Comparison of ENCODE assay signal across 22 mouse cellular contexts in genomic region chr11:116019360-116019791, GRCm38 (mm10). TPM values are rescaled to one million over a fixed set of nuclear protein-coding genes. Genes with fewer than 3 reads are reported as not detected.
A peak's percentile ranks its signal among the peaks of the same experiment; 100 is the strongest.
DNase-seq lines count a peak whose midpoint lies in the region; ATAC-seq and TF ChIP-seq lines count a peak whose summit lies in the region.
"Had no signal": no experiment of that assay in that cellular context is flagged by ENCODE, and none has a peak within 500 bp of the region (broad histone marks: within the 10 kb centered on the region; RNA-seq: fewer than 3 reads in every experiment).

No protein-coding gene starts in this region.

- ATAC-seq in intestine, embryonic 15.5 days, result no peak
- ATAC-seq in intestine, embryonic 16.5 days, result no peak
- ATAC-seq: CD4-positive, CD25-positive, alpha-beta regulatory T cell, adult 4 months; midbrain, embryonic 15.5 days had no signal

- H3K4me2 ChIP-seq in intestine, embryonic 15.5 days (replicated peaks), result no peak overlapping the region
- H3K4me2 ChIP-seq in intestine, embryonic 16.5 days (ENCODE audit: low read depth, low read length), result no peak overlapping the region
- H3K4me2 ChIP-seq in myocyte (ENCODE audit: low read depth), result no peak overlapping the region
- H3K4me2 ChIP-seq: hindbrain, embryonic 14.5 days; midbrain, embryonic 15.5 days had no signal

- no peaks in the 10 kb centered on the region for H3K9me3 ChIP-seq in intestine, embryonic 15.5 days
- no peaks in the 10 kb centered on the region for H3K9me3 ChIP-seq in intestine, embryonic 16.5 days (ENCODE audit: control insufficient read depth, low read length)
- no peaks in the 10 kb centered on the region for H3K9me3 ChIP-seq in MEL (replicated peaks; ENCODE audit: insufficient read depth, low read length)
- no peaks in the 10 kb centered on the region for H3K9me3 ChIP-seq in limb, embryonic 10.5 days (replicated peaks)
- H3K9me3 ChIP-seq: G1E; midbrain, embryonic 15.5 days had no signal

- H3K4me1 ChIP-seq in intestine, embryonic 15.5 days (replicated peaks), result 0 out of 2 replicates have a peak, but pooled peaks cover 3% of the 10 kb centered on the region
- 0 out of 2 replicates have a peak, but pooled peaks cover 3% of the 10 kb centered on the region for H3K4me1 ChIP-seq in intestine, embryonic 16.5 days (ENCODE audit: control insufficient read depth, insufficient read depth, low read length)
- H3K4me1 ChIP-seq in MEL (ENCODE audit: control insufficient read depth in 1 of 2, insufficient read depth in 2 of 2, low read length in 2 of 2), result no peaks in the 10 kb centered on the region
- peaks cover 13% of the 10 kb centered on the region for H3K4me1 ChIP-seq in limb, embryonic 10.5 days

- DNase-seq in B cell, adult 2 months, result peak; percentile 47 to 56
- DNase-seq in MEL (ENCODE audit: low read depth, low spot score), result peak; percentile 66
- DNase-seq in thymus, postnatal 4 days, result no peak
- no peak for DNase-seq in limb, embryonic 10.5 days (ENCODE audit: low spot score)
- DNase-seq in frontal cortex, adult 2 months (ENCODE audit: extremely low spot score in 1 of 2, low spot score in 1 of 2), result no peak
- DNase-seq: cerebellum, adult 18-20 months; cerebellum, postnatal 36 days; heart, adult 18-20 months; kidney, postnatal 14 days; layer of hippocampus, postnatal 36 days; liver; lung, postnatal 14 days; right cerebral cortex, adult 18-20 months; thymus, postnatal 36 days had no signal

- WGBS in intestine, embryonic 15.5 days, result 56% methylated on average over 1 of the region's 1 CpGs
- WGBS in intestine, embryonic 16.5 days, result 43% methylated on average over 1 of the region's 1 CpGs
- WGBS in limb, embryonic 10.5 days, result 68% methylated on average over 1 of the region's 1 CpGs

- peaks cover 4% of the 10 kb centered on the region for H3K36me3 ChIP-seq in intestine, embryonic 15.5 days
- no peaks in the 10 kb centered on the region for H3K36me3 ChIP-seq in intestine, embryonic 16.5 days (ENCODE audit: control insufficient read depth, insufficient read depth, low read length)
- H3K36me3 ChIP-seq in MEL (ENCODE audit: control insufficient read depth in 1 of 2, insufficient read depth in 2 of 2, low read length in 2 of 2) (peaks cover 4 to 11% of the 10 kb centered on the region in 2 experiments), myocyte (ENCODE audit: control insufficient read depth, insufficient read depth) (peaks cover 19% of the 10 kb centered on the region)
- H3K36me3 ChIP-seq in limb, embryonic 10.5 days, result peaks cover 33% of the 10 kb centered on the region

- H3K79me2 ChIP-seq in MEL (ENCODE audit: control insufficient read depth, insufficient read depth, low read length, poor library complexity) (peaks cover 14% of the 10 kb centered on the region), myocyte (ENCODE audit: control insufficient read depth, insufficient read depth) (peaks cover 23% of the 10 kb centered on the region)

- no peak for TF ChIP-seq RAD21 in MEL (IDR thresholded peaks at IDR 0.05; ENCODE audit: low read depth, low read length)

- 0 out of 2 replicates have a peak overlapping the region, but pooled peaks have one; percentile 11 for H3K9ac ChIP-seq in intestine, embryonic 15.5 days
- no peak overlapping the region for H3K9ac ChIP-seq in intestine, embryonic 16.5 days (ENCODE audit: low read depth, low read length)
- no peak overlapping the region for H3K9ac ChIP-seq in MEL (ENCODE audit: control insufficient read depth, low read depth, low read length, poor library complexity, severe bottlenecking)
- H3K9ac ChIP-seq: hindbrain, embryonic 14.5 days; midbrain, embryonic 15.5 days had no signal

- no peak overlapping the region for H3ac ChIP-seq in myocyte (ENCODE audit: control insufficient read depth, insufficient read length)

- H3K27ac ChIP-seq in intestine, embryonic 15.5 days, result no peak overlapping the region
- no peak overlapping the region for H3K27ac ChIP-seq in intestine, embryonic 16.5 days (ENCODE audit: low read length)
- no peak overlapping the region for H3K27ac ChIP-seq in MEL (ENCODE audit: control insufficient read depth, low read depth, low read length)
- H3K27ac ChIP-seq in limb, embryonic 10.5 days, result no peak overlapping the region
- H3K27ac ChIP-seq: layer of hippocampus, adult 2 months; midbrain, embryonic 15.5 days had no signal

- TF ChIP-seq POLR2A in MEL (IDR thresholded peaks at IDR 0.05; ENCODE audit: control insufficient read depth in 1 of 2, insufficient read depth in 1 of 2, low read depth in 1 of 2, low read length in 2 of 2, poor library complexity in 1 of 2) (no peak), myocyte (IDR thresholded peaks at IDR 0.05; ENCODE audit: insufficient read length, low read depth) (no peak)

- TF ChIP-seq EP300 in MEL (IDR thresholded peaks at IDR 0.05; ENCODE audit: low read depth in 1 of 2, low read length in 2 of 2), result no peak

- no peak overlapping the region for H3K4me3 ChIP-seq in intestine, embryonic 15.5 days (replicated peaks)
- H3K4me3 ChIP-seq in intestine, embryonic 16.5 days (ENCODE audit: low read length), result no peak overlapping the region
- no peak overlapping the region for H3K4me3 ChIP-seq in MEL (ENCODE audit: control insufficient read depth in 1 of 2, insufficient read depth in 1 of 2, low read depth in 2 of 2, low read length in 2 of 2)
- H3K4me3 ChIP-seq in myocyte, result no peak overlapping the region
- H3K4me3 ChIP-seq in limb, embryonic 10.5 days, result no peak overlapping the region
- H3K4me3 ChIP-seq: layer of hippocampus, adult 2 months; midbrain, embryonic 15.5 days had no signal

- H3K27me3 ChIP-seq in intestine, embryonic 15.5 days (replicated peaks), result no peaks in the 10 kb centered on the region
- no peaks in the 10 kb centered on the region for H3K27me3 ChIP-seq in intestine, embryonic 16.5 days (replicated peaks; ENCODE audit: control insufficient read depth, insufficient read depth, low read length)
- H3K27me3 ChIP-seq in MEL (ENCODE audit: control insufficient read depth in 1 of 2, insufficient read depth in 2 of 2, low read length in 2 of 2), result no peaks in the 10 kb centered on the region
- H3K27me3 ChIP-seq in myocyte (ENCODE audit: control insufficient read depth, insufficient read depth, insufficient read length), result no peaks in the 10 kb centered on the region
- no peaks in the 10 kb centered on the region for H3K27me3 ChIP-seq in limb, embryonic 10.5 days (ENCODE audit: low read depth, poor library complexity, severe bottlenecking)
- H3K27me3 ChIP-seq: midbrain, embryonic 15.5 days had no signal

- no peak for TF ChIP-seq CTCF in MEL (IDR thresholded peaks at IDR 0.05 in 2 of 3, conservative IDR thresholded peaks at IDR 0.05 in 1 of 3; ENCODE audit: control insufficient read depth in 1 of 3, insufficient read depth in 1 of 3, low read depth in 2 of 3, low read length in 3 of 3, poor library complexity in 1 of 3, severe bottlenecking in 1 of 3)

RNA-seq across cellular contexts. Expression of gene Galk1, which starts 6.9 kb away (rescaled TPM):
- 274 and 302 TPM in 2 replicates for polyA plus RNA-seq in intestine, embryonic 15.5 days (2015; fragmentation: Nextera tagmentation; extraction: Ambion mirVana)
- 360 and 389 TPM in 2 replicates for polyA plus RNA-seq in intestine, embryonic 16.5 days (2015; fragmentation: Nextera tagmentation; extraction: Ambion mirVana)
- 253 and 322 TPM in 2 replicates for total RNA-seq in MEL (2012; rRNA removed)
- polyA plus RNA-seq in MEL (2012; ENCODE audit: insufficient read depth in 1 of 2, insufficient read length in 2 of 2, low read depth in 1 of 2, low replicate concordance in 2 of 2, missing spikeins in 1 of 2), result 100 to 1,000 TPM in 1 of 2 experiments, not detected in 1; 326 TPM
- 172 TPM for polyA plus RNA-seq in myocyte (2012; fragmentation: generic; extraction: Trizol)
- 243 and 283 TPM in 2 replicates for polyA plus RNA-seq in limb, embryonic 10.5 days (2016; fragmentation: Nextera tagmentation; extraction: Ambion mirVana)
- polyA plus RNA-seq in frontal cortex, adult 2 months (2012; rRNA removed), result 17.6 and 19.3 TPM in 2 replicates

RNA-seq across cellular contexts. Expression of gene H3f3b, which starts 8.4 kb away (rescaled TPM):
- 1,398 and 1,618 TPM in 2 replicates for polyA plus RNA-seq in intestine, embryonic 15.5 days (2015; fragmentation: Nextera tagmentation; extraction: Ambion mirVana)
- 1,239 and 1,387 TPM in 2 replicates for polyA plus RNA-seq in intestine, embryonic 16.5 days (2015; fragmentation: Nextera tagmentation; extraction: Ambion mirVana)
- 451 and 498 TPM in 2 replicates for total RNA-seq in MEL (2012; rRNA removed)
- 100 to 1,000 TPM in 1 of 2 experiments, 10 to 100 TPM in 1; 96.6 to 767 TPM for polyA plus RNA-seq in MEL (2012; ENCODE audit: insufficient read depth in 1 of 2, insufficient read length in 2 of 2, low read depth in 1 of 2, low replicate concordance in 2 of 2, missing spikeins in 1 of 2)
- polyA plus RNA-seq in myocyte (2012; fragmentation: generic; extraction: Trizol), result 502 TPM
- 1,754 and 1,985 TPM in 2 replicates for polyA plus RNA-seq in limb, embryonic 10.5 days (2016; fragmentation: Nextera tagmentation; extraction: Ambion mirVana)
- 347 and 369 TPM in 2 replicates for polyA plus RNA-seq in frontal cortex, adult 2 months (2012; rRNA removed)

RNA-seq across cellular contexts. Expression of gene Unk, which starts 10.7 kb away (rescaled TPM):
- polyA plus RNA-seq in intestine, embryonic 15.5 days (2015; fragmentation: Nextera tagmentation; extraction: Ambion mirVana), result 25.7 and 27.4 TPM in 2 replicates
- 22.9 and 24.4 TPM in 2 replicates for polyA plus RNA-seq in intestine, embryonic 16.5 days (2015; fragmentation: Nextera tagmentation; extraction: Ambion mirVana)
- total RNA-seq in MEL (2012; rRNA removed), result 21.7 and 24.0 TPM in 2 replicates
- polyA plus RNA-seq in MEL (2012; ENCODE audit: insufficient read depth in 1 of 2, insufficient read length in 2 of 2, low read depth in 1 of 2, low replicate concordance in 2 of 2, missing spikeins in 1 of 2), result 10 to 100 TPM in 1 of 2 experiments, not detected in 1; 42.3 TPM
- polyA plus RNA-seq in myocyte (2012; fragmentation: generic; extraction: Trizol), result 15.3 TPM
- polyA plus RNA-seq in limb, embryonic 10.5 days (2016; fragmentation: Nextera tagmentation; extraction: Ambion mirVana), result 46.1 and 53.2 TPM in 2 replicates
- 35.4 and 38.1 TPM in 2 replicates for polyA plus RNA-seq in frontal cortex, adult 2 months (2012; rRNA removed)

RNA-seq across cellular contexts. Expression of gene Itgb4, which starts 44.9 kb away (rescaled TPM):
- 7.9 and 10.0 TPM in 2 replicates for polyA plus RNA-seq in intestine, embryonic 15.5 days (2015; fragmentation: Nextera tagmentation; extraction: Ambion mirVana)
- 11.9 and 15.2 TPM in 2 replicates for polyA plus RNA-seq in intestine, embryonic 16.5 days (2015; fragmentation: Nextera tagmentation; extraction: Ambion mirVana)
- total RNA-seq in MEL (2012; rRNA removed), result 0.39 and 0.69 TPM in 2 replicates
- polyA plus RNA-seq in MEL (2012; ENCODE audit: insufficient read depth in 1 of 2, insufficient read length in 2 of 2, low read depth in 1 of 2, low replicate concordance in 2 of 2, missing spikeins in 1 of 2), result under 1 TPM in 1 of 2 experiments, not detected in 1; 0.85 TPM
- polyA plus RNA-seq in myocyte (2012; fragmentation: generic; extraction: Trizol), result 1.2 TPM
- 0.90 and 1.6 TPM in 2 replicates for polyA plus RNA-seq in limb, embryonic 10.5 days (2016; fragmentation: Nextera tagmentation; extraction: Ambion mirVana)
- 5.7 and 7.2 TPM in 2 replicates for polyA plus RNA-seq in frontal cortex, adult 2 months (2012; rRNA removed)
- polyA plus RNA-seq: CD4-positive, CD25-positive, alpha-beta regulatory T cell, adult 4 months had no signal

RNA-seq across cellular contexts. Expression of gene Unc13d, which starts 58.4 kb away (rescaled TPM):
- 4.2 and 5.2 TPM in 2 replicates for polyA plus RNA-seq in intestine, embryonic 15.5 days (2015; fragmentation: Nextera tagmentation; extraction: Ambion mirVana)
- polyA plus RNA-seq in intestine, embryonic 16.5 days (2015; fragmentation: Nextera tagmentation; extraction: Ambion mirVana), result 6.4 and 7.5 TPM in 2 replicates
- 146 and 176 TPM in 2 replicates for total RNA-seq in MEL (2012; rRNA removed)
- polyA plus RNA-seq in MEL (2012; ENCODE audit: insufficient read depth in 1 of 2, insufficient read length in 2 of 2, low read depth in 1 of 2, low replicate concordance in 2 of 2, missing spikeins in 1 of 2) (100 to 1,000 TPM in 1 of 2 experiments, not detected in 1; 115 TPM), myocyte (2012; fragmentation: generic; extraction: Trizol) (9.1 TPM)
- polyA plus RNA-seq in limb, embryonic 10.5 days (2016; fragmentation: Nextera tagmentation; extraction: Ambion mirVana), result 2.4 and 3.7 TPM in 2 replicates
- polyA plus RNA-seq in frontal cortex, adult 2 months (2012; rRNA removed), result 0.84 and 0.90 TPM in 2 replicates

Comparison
In these comparisons a context has a peak if more than half of its experiments do, and no peak if none do; other contexts are left out.
1. DNase-seq: peak in B cell, adult 2 months (2 of 2) and MEL (single experiment); none in thymus, postnatal 4 days (single experiment), limb, embryonic 10.5 days (single experiment) and frontal cortex, adult 2 months (0 of 2).